Mouse (Mus musculus) kidney, postnatal 0 days (tissue): ENCODE measurements around the gene Klhl22. TPM values are rescaled to one million over a fixed set of nuclear protein-coding genes. Genes with fewer than 3 reads are reported as not detected.

Source experiments
- ATAC-seq: fragments of 200-750 bp; cut with Nextera tagmentation; replicated peaks from 2 replicates; pipeline ENCODE4 v1.8.0; 2017; ENCODE audit warnings: low read depth, moderate number of reproducible peaks, moderate TSS enrichment, moderate library complexity; ENCODE audit not compliant: low FRiP score
- DNase-seq: peaks from one replicate; pipeline ENCODE4 v3.0.0-alpha.2; 2016; ENCODE audit warnings: low spot score
- H3K27ac ChIP-seq: fragments of 300-500 bp; sonication (generic); 2 replicates; pipeline ENCODE4 v1.5.1; 2014; ENCODE audit warnings: mild to moderate bottlenecking
- H3K27me3 ChIP-seq: fragments of 300-500 bp; sonication (generic); 2 replicates; pipeline ENCODE4 v1.6.1; 2014; ENCODE audit warnings: low read length, mixed read lengths; ENCODE audit not compliant: insufficient read depth
- H3K36me3 ChIP-seq: fragments of 300-500 bp; sonication (generic); 2 replicates; pipeline ENCODE4 v1.6.1; 2014; ENCODE audit warnings: low read length, mixed read lengths; ENCODE audit not compliant: insufficient read depth
- H3K4me1 ChIP-seq: fragments of 300-500 bp; sonication (generic); replicated peaks from 2 replicates; pipeline ENCODE4 v1.6.1; 2014; ENCODE audit warnings: antibody characterized with exemption, low read length, mixed read lengths; ENCODE audit not compliant: insufficient read depth
- H3K4me2 ChIP-seq: fragments of 300-500 bp; sonication (generic); 2 replicates; pipeline ENCODE4 v1.6.1; 2014; ENCODE audit warnings: mild to moderate bottlenecking, low read length, moderate library complexity, mixed read lengths
- H3K4me3 ChIP-seq: fragments of 300-500 bp; sonication (generic); replicated peaks from 2 replicates; pipeline ENCODE4 v1.5.1; 2014; ENCODE audit warnings: low read depth, low read length
- H3K9ac ChIP-seq: fragments of 300-500 bp; sonication (generic); 2 replicates; pipeline ENCODE4 v1.6.1; 2014; ENCODE audit warnings: low read depth, low read length
- H3K9me3 ChIP-seq: fragments of 300-500 bp; sonication (generic); replicated peaks from 2 replicates; pipeline ENCODE4 v1.6.1; 2016; ENCODE audit warnings: low read length, inconsistent platforms, mixed read lengths
- CTCF ChIP-seq: IDR thresholded peaks from 2 replicates; pipeline ENCODE4 v1.5.1; 2016; ENCODE audit warnings: antibody characterized with exemption, low read depth, mild to moderate bottlenecking, moderate library complexity
- WGBS: fragments of 180-500 bp; shearing (Covaris S2); extraction: QIAGEN DNeasy Blood & Tissue Kit; methylation state at CpG from one replicate; pipeline ENCODE4 v1.1.7; 2014; 5-methylcytosine and 5-hydroxymethylcytosine counted together
- polyA plus RNA-seq: library from polyadenylated mRNA; unstranded; fragments of >200 nt; fragmentation: Nextera tagmentation; extraction: Ambion mirVana; gene quantifications from 2 replicates; pipeline ENCODE4 v1.2.1, GENCODE M21; 2015

Klhl22 gene
- polyA plus RNA-seq, 1 experiment from 2014 or later = 39.3 TPM

DNA sequence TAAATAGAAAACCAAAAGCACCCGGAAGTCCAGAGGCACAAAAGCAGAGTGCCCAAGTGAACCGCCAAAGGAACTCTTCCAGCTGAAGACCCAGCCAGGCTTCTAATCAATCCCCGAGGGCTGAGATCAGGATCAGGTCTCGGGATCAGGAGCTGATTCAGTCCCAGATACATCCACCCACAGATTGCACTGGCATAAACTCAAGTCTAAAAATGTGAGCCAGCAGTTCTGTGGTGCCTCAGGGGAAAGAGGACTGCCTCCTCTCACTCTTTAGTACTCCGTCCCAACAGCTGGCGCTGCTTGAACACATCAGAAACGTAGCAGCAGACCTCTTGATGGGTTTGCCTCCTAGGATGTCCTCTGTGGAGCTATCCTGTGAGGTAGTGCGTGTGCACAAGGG is 57.1 kb downstream of the Klhl22 start:
- no peak overlapping the region for H3K9ac ChIP-seq
- H3K4me3 ChIP-seq = no peak overlapping the region
- DNase-seq (no peak), ATAC-seq (no peak)
- H3K36me3 ChIP-seq = no peaks in the 10 kb centered on the region
- peaks cover 4% of the 10 kb centered on the region; the same call in 1 of the 2 replicates for H3K27me3 ChIP-seq
- H3K9me3 ChIP-seq = no peaks in the 10 kb centered on the region
- no peak for TF ChIP-seq CTCF
- H3K4me2 ChIP-seq = no peak overlapping the region
- 87% methylated on average over 8 of the region's 8 CpGs for WGBS
- no peak overlapping the region for H3K27ac ChIP-seq
- peaks cover 7% of the 10 kb centered on the region; the same call in 1 of the 2 replicates for H3K4me1 ChIP-seq

GRCm38 (mm10) chr16:17826500-17826899 is 67.1 kb downstream of the Klhl22 start:
- 52% methylated on average over 2 of the region's 2 CpGs for WGBS
- Histone ChIP-seq H3K27me3 (peaks cover 5% of the 10 kb centered on the region), H3K27ac (no peak overlapping the region), H3K4me2 (no peak overlapping the region), H3K4me1 (no peaks in the 10 kb centered on the region), H3K36me3 (no peaks in the 10 kb centered on the region), H3K4me3 (no peak overlapping the region), H3K9ac (no peak overlapping the region), H3K9me3 (no peaks in the 10 kb centered on the region)
- no peak for TF ChIP-seq CTCF
- DNase-seq (no peak), ATAC-seq (no peak)

GRCm38 (mm10) chr16:17828229-17828628 is 68.8 kb downstream of the Klhl22 start:
- no peak for ATAC-seq

DNA sequence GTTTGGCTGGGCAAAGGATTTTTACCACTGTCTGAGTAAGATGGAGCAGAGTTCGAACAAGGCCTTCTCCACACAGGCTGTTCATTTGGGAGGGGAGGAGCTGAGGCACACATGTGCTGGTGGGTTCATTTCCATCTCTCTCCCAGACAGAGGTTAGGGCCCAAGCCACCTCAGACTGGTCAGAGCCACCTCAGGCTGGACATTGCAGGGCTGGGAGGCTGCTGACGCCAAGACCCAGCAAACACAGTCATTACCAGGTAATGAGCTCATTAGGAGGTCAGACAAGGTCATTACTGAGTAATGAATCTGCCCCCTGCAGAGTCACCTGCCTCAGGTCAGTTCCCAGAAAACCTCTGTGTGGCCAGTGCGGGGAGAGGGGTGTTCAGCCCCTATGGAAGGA is 69.4 kb downstream of the Klhl22 start:
- H3K4me1 ChIP-seq = peaks cover 3% of the 10 kb centered on the region; the same call in 1 of the 2 replicates
- DNase-seq (no peak), ATAC-seq (peak; percentile 69; the same call in 1 of the 2 replicates)
- H3K27ac ChIP-seq = no peak overlapping the region
- no peaks in the 10 kb centered on the region for H3K36me3 ChIP-seq
- peaks cover 28% of the 10 kb centered on the region for H3K27me3 ChIP-seq
- no peak for TF ChIP-seq CTCF
- 66% methylated on average over 3 of the region's 3 CpGs for WGBS
- H3K9ac ChIP-seq = no peak overlapping the region
- H3K4me3 ChIP-seq = no peak overlapping the region
- no peak overlapping the region for H3K4me2 ChIP-seq
- no peaks in the 10 kb centered on the region for H3K9me3 ChIP-seq

More at GRCm38 (mm10) chr16:17828229-17828628, 68.8 kb downstream of the Klhl22 start:
- H3K4me2 ChIP-seq = no peak overlapping the region
- no peak for DNase-seq
- no peaks in the 10 kb centered on the region for H3K9me3 ChIP-seq
- peaks cover 3% of the 10 kb centered on the region; the same call in 1 of the 2 replicates for H3K4me1 ChIP-seq
- H3K9ac ChIP-seq = no peak overlapping the region
- H3K4me3 ChIP-seq = no peak overlapping the region
- TF ChIP-seq CTCF = no peak
- H3K27me3 ChIP-seq = peaks cover 22% of the 10 kb centered on the region
- H3K36me3 ChIP-seq = no peaks in the 10 kb centered on the region
- H3K27ac ChIP-seq = no peak overlapping the region
- 84% methylated on average over 2 of the region's 2 CpGs for WGBS

DNA sequence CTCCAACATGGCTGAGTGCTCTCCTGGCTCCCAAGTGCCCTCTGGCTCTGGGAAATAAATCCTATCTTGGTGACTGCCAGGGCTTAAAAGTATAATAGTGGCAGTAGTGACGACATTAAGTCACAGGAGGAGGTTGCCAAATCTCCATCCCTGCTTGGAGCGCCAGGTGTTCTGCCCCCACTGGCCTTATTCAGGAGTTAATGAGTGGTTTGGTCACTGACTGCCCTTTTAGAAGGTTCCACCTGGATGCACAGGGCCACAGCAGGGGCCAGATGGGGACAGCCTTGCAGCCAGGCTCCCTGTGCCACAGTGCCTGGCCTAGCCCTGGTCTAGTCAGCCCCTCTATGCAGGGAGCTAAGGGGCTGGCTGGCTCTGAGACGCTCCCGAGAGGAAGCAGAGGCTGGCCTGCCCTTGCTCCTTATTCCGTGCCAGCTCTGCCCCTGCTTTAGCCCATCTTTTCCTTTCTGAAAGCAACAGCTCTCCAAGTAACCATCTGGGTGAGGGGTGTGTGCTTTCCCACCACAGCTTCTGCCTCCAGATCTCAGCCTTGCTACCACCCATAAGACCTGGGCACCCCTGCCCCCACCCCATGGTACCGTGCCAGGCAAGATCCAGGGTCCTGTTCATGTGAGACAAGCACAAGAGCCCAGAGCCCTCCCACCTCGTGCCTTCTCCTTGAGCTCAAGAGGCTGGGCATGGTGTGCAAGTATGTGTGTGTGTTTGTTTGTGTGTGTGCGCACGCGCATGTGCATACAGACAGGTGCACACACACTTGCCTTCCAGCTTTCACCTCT is 71.2 kb downstream of the Klhl22 start:
- no peak for TF ChIP-seq CTCF
- 56% methylated on average over 10 of the region's 10 CpGs for WGBS
- Histone ChIP-seq H3K9ac (no peak overlapping the region), H3K36me3 (no peaks in the 10 kb centered on the region), H3K27ac (no peak overlapping the region), H3K4me2 (no peak overlapping the region), H3K27me3 (peaks cover 45% of the 10 kb centered on the region), H3K4me1 (peaks cover 3% of the 10 kb centered on the region; the same call in 1 of the 2 replicates), H3K4me3 (no peak overlapping the region), H3K9me3 (no peaks in the 10 kb centered on the region)
- DNase-seq (peak; percentile 25), ATAC-seq (peak; percentile 50)

GRCm38 (mm10) chr16:17831781-17832180 is 72.4 kb downstream of the Klhl22 start:
- H3K4me1 ChIP-seq = peaks cover 3% of the 10 kb centered on the region; the same call in 1 of the 2 replicates
- ATAC-seq (no peak), DNase-seq (no peak)
- no peaks in the 10 kb centered on the region for H3K9me3 ChIP-seq
- peaks cover 45% of the 10 kb centered on the region for H3K27me3 ChIP-seq
- H3K9ac ChIP-seq = no peak overlapping the region
- 21% methylated on average over 11 of the region's 11 CpGs for WGBS
- no peaks in the 10 kb centered on the region for H3K36me3 ChIP-seq
- no peak overlapping the region; the same call in 1 of the 2 replicates for H3K27ac ChIP-seq
- H3K4me3 ChIP-seq = no peak overlapping the region
- no peak overlapping the region for H3K4me2 ChIP-seq
- peak; percentile 52 for TF ChIP-seq CTCF
